Mouse (Mus musculus): ENCODE measurements around the gene Dynlrb1.

DNA sequence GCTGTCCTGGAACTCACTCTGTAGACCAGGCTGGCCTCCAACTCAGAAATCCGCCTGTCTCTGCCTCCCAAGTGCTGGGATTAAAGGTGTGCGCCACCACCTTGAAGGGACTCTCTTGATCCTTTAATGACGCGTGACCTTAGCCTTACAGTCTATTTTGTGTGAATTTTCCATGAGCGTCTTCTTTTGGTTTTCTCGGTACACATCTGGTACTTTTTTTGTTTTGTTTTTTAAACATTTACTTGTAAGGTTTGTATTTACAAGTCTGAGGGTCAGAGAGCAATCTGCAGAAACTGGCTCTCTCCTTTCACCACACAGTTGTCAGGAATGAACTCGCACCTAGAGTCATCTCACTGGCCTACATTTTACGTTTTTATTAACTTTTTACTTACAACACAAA, 37.3 kb downstream of the Dynlrb1 start:
- TF ChIP-seq POLR2A (IDR thresholded peaks at IDR 0.05; ENCODE audit: control insufficient read depth in 1 of 2, insufficient read depth in 1 of 2, low read depth in 1 of 2, low read length in 2 of 2, poor library complexity in 1 of 2) (no peak), GABPA (IDR thresholded peaks at IDR 0.05; ENCODE audit: low read depth, low read length) (no peak), CTCF (IDR thresholded peaks at IDR 0.05 in 2 of 3, conservative IDR thresholded peaks at IDR 0.05 in 1 of 3; ENCODE audit: control insufficient read depth in 1 of 3, insufficient read depth in 1 of 3, low read depth in 2 of 3, low read length in 3 of 3, poor library complexity in 1 of 3, severe bottlenecking in 1 of 3) (no peak), TCF12 (IDR thresholded peaks at IDR 0.05; ENCODE audit: low read depth, low read length) (no peak), MAX (IDR thresholded peaks at IDR 0.05; ENCODE audit: low read length) (no peak)
